Mouse (Mus musculus) forelimb bud, embryonic 11.5 days (tissue): ENCODE data around the gene Ankrd11.

Source experiments
- DNase-seq: peaks from one replicate; pipeline ENCODE4 v3.0.0-alpha.2; 2012; ENCODE audit warnings: low read depth, low spot score

The Ankrd11 gene

DNA sequence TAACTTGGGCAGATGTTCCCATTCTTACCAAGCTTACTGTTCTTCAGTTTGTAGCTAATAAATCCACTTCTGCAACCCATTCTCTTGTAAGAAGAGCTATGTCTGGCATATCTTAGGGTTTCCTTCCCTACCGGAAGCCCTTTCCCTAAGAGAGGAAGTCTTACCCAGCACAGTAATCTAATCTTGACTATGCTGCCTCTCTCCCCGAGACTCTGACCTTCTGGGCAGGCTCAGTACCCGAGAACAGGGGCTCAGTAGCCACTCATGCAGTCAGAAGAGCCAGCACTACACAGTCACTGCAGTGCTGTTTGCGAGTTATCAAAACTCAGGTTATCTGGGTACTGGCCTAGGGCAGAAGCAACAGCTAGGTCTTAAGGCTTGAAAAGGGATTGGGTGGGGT lies 144.1 kb downstream of the Ankrd11 start:
- DNase-seq: no peak

DNA sequence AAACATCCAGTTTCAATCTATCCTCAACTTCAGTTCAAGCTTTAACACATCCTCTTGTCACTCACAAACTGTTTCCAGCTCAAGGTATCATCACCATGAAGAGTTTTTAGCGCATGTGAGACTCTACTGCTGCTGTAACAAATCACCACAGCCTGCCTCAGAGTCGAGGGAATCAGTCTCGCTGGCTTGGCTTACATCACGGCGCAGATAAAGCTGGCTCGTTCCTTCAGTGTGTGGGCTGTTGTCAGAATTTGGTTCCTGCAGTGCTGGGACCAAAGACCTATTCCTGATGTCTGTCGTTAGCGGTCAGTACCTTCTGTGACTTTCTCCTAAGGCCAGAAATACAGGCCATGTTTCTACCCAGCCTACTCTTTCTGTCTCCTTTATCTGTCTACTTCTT lies 144.9 kb downstream of the Ankrd11 start:
- no peak for DNase-seq

DNA sequence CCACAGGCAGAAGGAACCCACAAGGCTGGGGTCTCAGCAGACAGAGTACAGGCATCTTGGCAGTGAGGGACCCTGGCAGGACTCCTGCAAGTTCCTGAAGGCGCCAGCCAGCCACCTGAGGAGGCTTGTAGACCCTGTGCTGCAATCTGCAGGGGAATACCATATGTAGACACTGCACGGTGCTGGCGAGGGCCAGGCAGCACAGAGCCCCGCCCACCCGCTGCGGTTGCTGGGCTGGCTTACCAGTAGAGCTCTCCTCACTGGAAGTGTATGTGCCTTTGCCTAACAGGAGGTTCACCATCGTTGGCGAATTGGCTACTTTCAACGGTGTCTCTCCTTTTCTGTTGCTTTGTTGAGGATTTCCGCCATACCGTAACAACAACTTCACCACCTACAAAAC lies 145.8 kb downstream of the Ankrd11 start:
- no peak for DNase-seq

DNA sequence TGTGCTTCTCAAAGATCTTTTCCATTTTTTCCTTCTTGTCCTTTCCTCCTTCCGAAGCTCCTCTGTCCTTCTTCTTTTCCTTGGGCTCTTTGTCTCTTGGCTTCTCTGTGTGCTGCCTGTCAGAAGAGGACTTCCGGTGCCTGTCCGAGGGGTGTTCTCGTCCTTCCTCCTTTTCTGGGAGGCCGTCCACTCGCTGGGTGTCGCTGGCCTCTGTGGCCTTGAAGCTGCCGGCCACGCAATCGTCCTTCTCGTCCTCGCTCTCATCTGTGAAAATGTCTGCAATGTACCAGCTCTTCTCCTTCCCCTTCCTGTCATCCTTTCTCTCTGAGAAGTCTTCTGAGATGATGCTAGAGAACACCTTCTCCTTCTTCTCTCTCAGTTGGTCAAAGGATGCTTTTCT lies 148.6 kb downstream of the Ankrd11 start:
- DNase-seq: no peak

DNA sequence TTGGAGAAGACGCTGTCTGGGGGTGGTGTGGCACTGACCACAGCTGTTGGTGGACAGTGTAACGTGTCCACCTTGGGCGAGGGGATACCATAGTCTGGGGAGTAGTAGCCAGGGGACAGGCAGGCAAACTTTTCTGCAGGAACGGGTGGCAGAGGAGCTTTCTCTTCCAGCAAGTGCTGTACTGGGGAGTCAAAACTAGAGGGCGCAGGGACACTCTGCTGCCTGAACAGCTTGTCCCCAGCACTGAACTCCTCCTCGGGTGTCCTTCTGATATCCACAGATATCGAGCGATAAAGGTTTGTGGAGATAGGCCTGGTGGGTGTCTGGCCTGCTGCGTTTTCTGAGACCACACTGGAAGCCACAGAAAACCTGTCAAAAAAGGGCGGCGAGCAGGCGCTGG lies 150.6 kb downstream of the Ankrd11 start:
- DNase-seq: no peak

DNA sequence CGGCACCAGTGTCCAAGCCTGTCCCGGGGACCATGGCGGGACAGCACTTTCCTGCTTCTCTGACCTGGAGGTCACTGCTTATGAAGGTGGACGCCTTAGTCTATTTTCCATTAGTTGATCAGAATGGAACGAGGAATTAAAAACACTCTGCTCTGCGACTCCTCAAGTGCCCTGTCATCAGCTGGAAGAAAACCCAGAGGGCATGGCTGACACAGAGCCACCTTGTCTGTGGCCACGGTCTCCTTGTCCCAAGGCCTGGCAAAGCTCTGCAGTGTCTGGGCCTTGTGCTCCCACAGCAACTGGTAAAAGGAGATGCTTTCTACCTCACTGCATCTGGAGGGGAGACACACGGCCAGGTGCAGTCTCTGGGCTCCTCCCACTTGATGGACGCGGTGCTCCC lies 158.4 kb downstream of the Ankrd11 start:
- no peak for DNase-seq

DNA sequence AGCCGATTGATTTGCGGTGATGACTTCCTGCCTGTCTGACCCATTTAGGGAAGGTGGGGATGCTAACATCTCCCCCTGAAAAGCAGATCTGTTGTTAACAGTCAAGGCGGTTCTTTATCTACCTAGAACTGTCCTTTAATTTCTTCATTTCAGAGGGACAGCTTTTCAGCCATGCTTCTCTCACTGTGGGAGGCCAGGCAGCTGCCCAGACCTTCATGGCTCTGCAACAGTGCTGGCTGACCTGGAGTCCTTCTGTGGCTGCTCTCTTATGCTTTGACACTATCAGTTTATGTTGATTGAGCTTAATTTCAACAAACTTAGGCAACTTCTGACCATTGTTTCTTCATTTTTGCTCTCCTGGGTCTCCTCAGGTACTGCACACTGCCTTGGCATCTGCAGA lies 161.8 kb downstream of the Ankrd11 start:
- DNase-seq: no peak

DNA sequence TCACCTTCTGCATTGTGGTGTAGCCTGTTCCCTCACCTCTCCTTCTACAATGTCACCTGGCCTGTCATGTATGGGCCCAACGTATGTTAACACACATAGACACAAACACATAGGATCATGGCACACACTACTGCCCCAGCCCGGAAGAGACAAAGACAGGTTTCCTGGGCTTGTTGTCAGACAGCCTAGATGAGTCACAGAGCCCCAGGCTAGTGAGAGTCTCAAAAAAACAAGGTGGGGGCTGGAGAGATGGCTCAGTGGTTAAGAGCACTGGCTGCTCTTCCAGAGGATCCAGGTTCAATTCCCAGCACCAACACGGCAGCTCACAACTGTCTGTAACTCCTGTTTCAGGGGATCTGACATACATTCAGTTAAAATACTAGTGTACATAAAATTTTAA lies 163.8 kb downstream of the Ankrd11 start:
- no peak for DNase-seq

DNA sequence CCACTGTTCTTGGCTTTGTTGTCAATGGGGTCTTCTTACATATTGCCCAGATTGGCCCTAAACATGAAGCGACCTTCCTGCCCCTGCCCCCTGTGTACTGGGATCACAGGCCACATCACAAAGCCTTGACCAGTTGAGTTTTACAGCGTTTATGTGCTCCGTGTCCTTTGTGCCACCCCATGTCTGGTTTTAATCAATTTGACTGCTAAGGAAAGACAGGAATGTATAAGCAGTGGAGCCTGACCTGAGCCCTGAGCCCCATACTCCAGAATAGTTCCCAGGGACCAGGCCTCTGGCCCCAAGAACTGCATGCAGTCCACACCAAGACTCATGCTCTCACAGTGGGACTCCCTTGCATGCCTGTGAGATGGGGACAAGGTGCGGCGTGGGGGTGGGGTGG lies 166.9 kb downstream of the Ankrd11 start:
- DNase-seq: peak; percentile 61

DNA sequence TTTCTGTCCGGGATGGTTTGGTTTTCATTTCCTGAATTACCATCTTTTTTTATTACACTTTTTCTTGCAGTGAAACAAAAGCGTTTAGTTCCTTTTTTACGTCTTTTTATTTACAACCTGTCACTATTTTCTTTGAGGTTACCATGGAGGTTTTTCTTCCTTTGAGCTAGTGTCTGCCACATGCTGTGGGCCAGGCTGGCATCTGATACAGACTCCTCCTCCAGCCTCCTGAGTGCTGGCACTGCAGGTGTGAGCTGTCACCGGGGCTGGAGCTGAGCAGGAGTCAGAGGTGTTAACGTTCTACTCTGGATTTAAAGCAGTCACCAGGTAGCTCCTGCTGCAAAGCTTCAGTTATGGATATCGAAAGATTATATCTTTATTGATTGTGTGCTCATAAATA lies 168.9 kb downstream of the Ankrd11 start:
- DNase-seq: no peak

DNA sequence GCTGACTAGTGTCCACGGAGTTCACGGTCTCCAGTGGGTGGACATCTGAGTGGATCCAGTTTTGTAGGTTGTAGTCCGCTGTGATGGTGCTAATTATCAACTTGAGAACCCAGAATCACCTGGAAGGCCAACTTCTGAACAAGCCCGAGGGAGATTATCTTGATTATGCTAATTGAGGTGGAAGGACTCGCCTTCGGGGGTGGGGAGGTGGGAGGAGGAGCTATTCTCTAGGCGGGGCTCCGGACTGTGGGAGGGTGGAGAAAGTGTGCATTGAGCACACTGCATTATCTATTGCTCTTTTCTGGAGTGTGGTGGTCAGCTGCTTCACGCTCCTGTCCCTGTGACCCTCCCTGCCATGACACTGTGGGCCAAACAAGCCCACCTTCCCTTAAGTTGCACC lies 170.4 kb downstream of the Ankrd11 start:
- DNase-seq: no peak

DNA sequence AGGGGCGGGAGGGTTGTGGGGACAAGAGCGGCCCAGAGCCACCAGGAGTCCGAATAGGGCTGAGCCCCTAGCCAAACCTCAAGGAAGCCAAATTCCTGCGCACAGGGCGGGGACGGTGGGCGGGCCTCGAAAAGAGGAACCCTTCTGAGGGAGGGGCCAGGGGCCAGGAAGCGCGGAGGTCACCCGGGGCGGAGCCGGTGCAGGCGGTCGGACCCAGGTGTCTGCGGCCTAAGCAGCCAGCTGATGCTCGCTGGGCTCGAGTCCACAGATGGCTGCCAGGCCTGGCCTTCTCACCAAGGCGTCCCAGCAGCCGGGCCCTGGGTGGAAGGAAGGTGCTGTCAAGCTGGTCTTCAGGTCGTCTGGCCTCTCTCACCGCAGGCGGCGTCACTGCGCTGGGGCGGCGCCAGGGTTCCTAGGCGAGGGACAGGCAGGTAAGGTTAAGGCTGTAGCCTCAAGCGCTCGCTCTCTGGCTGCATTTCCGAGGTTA lies 171.7 kb downstream of the Ankrd11 start:
- peak; percentile 33 for DNase-seq

DNA sequence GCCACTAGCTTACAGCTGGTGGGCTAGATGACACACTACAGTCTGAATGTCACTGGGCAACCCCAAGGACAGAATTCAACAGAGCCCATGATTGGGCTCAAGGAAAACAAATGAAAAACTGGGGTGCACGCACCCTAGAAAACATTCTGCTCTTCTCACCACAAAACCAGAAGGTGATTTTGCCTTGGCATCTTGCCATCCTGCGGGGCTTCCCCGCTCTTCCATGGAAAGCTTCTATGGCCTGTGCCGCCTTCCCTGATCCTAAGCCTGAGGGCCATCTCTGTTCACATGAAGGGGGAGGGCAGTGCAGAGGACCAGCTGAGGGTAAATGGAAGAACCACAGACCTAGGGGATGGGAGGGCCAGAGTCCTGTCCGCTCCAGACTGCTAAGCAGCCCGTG lies 174.1 kb downstream of the Ankrd11 start:
- no peak for DNase-seq

DNA sequence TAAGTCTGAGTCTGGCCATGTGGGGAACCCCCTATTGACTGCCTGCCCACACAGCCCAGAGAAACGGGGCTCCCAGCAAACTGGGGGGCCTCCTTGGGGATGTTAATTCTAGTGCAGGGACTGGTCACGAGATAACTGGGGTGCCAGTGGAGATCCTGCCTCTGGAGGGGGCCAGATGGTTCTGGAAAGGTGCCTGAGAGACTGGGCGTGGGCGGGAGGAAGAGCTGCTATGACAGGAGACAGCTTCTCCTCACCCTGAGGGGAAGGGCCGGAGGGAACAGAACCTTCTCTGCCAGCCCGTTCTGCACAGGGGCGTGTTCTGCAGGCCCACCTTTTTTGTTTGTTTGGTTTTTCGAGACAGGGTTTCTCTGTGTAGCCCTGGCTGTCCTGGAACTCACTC lies 175.8 kb downstream of the Ankrd11 start:
- no peak for DNase-seq

DNA sequence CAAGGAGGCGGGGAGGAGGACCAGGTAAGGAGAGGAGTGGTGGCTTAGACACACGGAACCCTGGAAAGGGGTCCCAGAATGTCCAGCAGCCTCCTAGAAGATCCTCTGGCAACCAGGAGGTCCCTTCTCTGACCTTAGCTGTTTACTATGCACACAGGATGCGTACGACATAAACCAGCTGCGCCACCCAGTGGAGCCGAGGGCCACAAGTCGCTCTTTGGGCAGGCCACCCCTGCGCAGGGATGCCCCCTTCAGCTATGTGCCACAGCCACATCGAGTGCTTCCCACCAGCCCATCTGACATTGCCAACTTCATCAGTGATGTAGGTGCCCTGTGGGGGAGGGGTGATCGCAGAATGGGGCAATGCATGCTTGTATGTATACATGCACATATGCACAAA lies 176.6 kb downstream of the Ankrd11 start:
- no peak for DNase-seq

DNA sequence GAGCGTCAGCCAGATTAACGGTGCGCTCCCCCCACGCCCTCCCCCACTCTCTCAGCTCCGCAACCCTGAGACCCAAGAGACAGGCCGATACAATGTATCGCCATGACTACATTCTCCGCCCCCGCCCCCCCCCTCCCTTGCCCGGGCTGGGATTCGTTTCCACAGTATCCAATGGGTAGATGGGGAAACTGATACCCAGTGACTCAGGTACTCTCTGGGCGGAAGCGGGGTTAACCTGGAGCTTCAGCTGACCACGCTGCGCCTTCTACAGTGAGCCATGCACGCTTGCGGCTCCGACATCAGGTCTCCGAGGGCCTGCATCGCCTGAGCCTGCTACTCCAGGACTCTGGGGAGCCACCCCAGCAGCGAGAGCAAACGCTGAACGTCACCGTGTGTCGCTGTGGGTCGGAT lies 177.4 kb downstream of the Ankrd11 start:
- no peak for DNase-seq

DNA sequence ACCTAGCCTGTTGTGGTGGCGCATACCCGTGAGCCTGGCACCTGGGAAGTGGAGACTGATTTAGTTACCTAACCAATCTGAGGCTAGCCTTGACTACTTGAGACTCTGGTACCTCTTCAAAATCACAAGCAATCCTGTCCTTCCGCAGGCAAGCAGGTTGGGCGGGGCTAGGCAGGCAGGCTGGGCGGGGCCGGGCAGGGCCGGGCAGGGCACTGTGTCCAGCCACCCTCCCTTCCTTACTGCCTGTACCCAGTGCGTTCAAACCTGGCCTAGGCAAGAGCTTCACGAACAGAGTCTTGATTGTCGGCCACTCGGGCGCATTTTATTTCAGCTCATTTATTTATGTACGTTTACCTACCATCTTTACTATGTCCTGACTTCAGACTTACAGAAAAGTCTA lies 182.2 kb downstream of the Ankrd11 start:
- DNase-seq: no peak

DNA sequence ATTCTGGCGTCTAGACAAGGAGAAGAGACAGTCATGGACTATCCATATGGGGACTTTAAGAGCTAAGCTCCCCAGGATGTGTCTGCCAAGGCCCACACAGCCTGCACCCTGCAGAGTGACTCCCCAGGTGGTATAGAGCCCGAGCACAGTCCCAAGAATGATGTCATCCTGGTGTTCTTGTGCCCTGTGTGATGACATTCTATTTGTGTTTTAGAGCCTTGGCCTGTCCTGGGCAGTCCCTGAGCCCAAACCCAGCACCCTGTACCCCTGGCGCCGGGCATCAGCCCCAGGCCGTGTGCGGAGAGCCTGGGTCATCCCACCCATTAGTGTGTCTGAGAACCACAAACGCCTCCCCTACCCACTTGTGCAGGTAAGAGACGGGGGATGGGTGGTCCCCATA lies 185.8 kb downstream of the Ankrd11 start:
- no peak for DNase-seq

DNA sequence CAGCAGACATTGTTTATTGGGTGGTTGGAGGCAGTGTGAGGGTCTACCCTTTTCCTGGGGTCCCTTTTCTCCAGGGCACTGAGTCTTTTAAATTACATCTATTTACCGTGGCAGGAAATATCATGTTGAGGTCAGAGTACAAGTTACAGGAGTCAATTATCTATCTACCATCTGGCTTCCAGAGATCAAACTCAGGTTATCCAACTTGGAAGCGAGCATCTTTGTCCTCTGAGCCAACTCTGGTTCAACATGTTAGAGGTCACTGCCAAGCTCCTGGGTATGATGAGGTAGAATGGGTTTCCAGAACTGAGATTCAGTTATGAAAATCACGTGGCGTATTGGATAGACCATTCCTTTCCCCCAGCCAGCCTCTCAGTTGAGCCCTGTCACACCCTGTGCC lies 187.0 kb downstream of the Ankrd11 start:
- no peak for DNase-seq

DNA sequence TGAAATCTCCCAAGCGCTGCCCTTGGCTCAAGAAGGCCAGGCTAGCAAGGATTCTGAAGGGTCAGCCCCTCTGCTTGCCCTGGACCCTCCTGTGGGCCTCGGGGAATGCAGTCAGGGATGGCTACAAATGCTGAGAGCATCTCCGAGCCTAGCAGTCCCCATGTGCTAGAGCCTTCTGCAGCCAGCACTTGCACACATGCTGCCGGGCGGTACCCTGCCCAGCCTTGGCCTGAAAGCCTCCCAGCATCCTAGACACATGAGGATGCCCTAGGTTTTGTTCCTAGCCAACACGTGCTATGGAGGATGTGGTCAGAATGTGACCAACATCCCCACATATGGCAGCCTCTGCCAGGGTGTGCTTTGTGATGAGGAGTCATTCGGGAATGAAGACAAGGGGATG lies 187.7 kb downstream of the Ankrd11 start:
- DNase-seq: no peak

DNA sequence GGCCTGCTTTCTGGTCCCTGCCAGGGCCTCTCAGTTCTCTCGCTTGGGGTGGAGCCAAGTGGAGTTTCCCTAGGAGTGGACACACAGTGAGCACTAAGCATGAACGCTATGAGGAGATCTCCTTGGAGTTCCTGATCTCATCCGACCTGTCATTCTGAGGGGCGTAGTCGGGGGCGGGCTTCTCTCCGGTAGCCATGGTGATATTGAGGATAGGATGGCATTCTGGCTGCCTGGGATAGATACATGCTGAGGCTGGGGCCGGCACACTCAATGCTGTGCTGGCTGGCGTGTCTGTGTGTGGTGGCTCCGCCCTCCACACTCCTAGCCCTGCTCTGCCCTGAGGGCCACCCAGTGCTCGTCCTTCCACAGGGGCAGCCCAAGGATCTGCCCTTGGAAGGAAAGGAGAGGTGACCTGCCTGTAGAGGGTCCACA lies 188.7 kb downstream of the Ankrd11 start:
- no peak for DNase-seq

DNA sequence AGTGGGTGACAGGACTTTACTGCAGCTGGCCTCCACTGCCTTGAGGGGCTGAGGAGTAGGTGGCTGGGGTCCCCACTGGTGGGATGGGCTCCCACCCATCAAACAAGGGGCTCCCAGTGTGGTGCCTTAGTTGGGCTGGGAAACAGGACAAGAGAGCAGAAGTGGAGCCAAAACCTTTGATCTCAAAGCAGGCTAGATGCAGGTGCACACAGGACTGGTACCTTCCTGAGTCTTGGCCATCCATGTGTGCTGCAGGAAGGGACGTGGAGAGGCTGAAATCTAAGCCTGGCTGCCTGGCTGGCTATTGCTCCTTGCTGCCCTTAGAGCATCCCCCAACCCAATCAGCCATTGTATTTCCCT lies 189.6 kb downstream of the Ankrd11 start:
- no peak for DNase-seq

DNA sequence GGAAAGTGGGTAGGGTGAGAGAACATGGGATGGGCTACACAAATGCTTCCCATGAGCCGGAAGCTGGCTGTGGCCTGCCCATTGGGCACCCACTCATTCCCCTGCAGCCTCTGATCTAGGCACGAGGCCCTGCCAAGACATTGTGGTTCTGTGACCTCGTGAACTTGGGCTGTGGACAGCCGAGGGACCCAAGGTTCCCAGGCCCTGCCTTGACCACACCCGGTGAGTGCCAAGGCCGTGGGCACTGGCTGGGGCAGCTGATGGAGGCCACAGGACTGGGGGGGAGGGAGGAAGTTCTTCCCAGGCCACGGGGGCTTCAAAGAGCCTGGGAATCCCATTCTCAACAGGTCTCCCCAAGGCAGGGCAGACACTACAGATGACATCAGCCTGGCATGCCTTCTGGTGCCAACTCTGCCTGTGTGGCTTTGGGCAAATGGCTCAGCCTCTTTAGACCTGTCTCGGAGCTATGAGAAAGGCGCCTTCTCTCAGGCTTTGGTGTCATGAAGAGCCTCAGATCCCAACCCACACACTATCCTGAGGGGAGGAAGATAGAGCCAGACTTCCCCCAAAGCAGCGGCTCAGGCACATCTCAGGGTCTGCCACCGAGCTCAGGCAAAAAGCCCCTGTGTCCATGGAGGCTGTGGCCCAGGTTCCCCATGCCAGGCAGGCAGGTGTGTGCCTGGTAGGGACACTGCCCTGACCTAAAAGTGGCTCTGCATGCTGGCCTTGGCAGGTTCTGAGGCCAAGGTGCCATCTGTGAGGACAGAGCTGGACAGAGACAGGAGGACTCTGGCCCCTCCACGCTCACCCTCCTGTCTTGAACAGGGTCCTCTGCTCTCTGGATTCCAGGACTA lies 190.2 kb downstream of the Ankrd11 start:
- no peak for DNase-seq
